Mouse (Mus musculus) stomach, postnatal 0 days (tissue): ENCODE measurements around the gene Cux1.

ENCODE experiments used
- CTCF ChIP-seq: IDR thresholded peaks from 2 replicates; pipeline ENCODE4 v1.5.1; 2016; ENCODE audit warnings: antibody characterized with exemption, low read depth, mild to moderate bottlenecking, moderate library complexity
- EP300 ChIP-seq: optimal IDR thresholded peaks from 2 replicates; pipeline ENCODE3; 2016; ENCODE audit warnings: antibody characterized with exemption

- TF ChIP-seq CTCF (no peak), EP300 (no peak)
Measured at GRCm38 (mm10) chr5:136525896-136526544, 41.3 kb downstream of the Cux1 start.
